Mouse (Mus musculus): ENCODE results near the gene Psmd1. TPM values are rescaled to one million over a fixed set of nuclear protein-coding genes. Genes with fewer than 3 reads are reported as not detected.

Gene Psmd1
- polyA plus RNA-seq, 1 experiment: 18.9 TPM

DNA sequence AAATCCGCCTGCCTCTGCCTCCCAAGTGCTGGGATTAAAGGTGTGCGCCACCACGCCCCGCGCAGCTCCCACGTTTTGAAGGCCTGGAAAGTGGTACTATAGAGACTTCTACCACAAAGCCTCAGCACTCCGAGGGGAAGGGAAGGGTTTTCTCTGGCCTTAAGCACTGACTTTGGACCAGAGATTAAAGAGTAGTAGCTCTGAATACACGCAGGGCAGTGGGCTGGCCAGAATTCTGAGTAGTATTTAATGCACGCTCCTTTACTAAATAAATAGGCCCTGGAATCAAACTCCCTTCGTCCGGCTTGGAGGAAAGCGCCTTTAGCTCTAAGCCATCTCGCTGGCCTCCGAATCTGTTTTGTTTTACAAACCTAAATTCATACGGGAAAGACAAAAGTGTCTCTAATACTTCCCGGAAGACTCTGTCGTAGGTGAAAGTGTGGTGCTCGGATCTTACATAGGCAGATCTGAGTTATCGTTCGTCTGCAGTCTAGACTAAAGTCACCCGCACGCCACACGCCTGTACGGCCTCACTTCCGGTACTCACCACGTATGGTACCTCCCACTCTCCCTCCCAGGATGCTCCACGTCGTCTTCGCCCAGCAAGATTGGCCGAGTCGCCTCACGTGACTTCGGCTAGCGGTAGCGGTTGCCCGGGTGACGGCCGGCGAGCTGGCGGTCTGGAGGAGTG is 90.1 kb downstream of the Psmd1 start, which contains the start of gene Armc9:
Gene Armc9 (plus strand): TSS at position 648 of the 691 bp plus-strand sequence.
- TF ChIP-seq GATA1 (IDR thresholded peaks at IDR 0.05; ENCODE audit: borderline replicate concordance, low read length) (no peak), FLI1 (IDR thresholded peaks at IDR 0.05; ENCODE audit: low read length) (peak; percentile 87)
- peaks cover 2% of the 10 kb centered on the region for H3K27me3 ChIP-seq (replicated peaks)

DNA sequence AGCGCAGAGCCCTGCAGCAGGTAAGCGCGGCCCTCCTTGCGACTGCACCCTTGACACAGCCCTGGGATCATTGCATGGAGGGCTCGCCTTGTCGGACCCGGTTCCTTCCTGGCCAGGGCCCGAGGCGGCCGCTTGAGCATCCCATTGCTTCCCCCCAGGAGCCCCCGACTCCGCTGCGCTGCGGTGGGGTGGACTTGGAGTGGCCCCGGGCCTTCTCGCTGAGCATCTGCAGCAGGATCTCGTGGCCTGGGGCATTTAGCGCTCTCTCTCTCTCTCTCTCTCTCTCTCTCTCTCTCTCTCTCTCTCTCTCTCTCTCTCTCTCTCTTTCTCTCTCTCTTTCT is 90.6 kb downstream of the Psmd1 start:
- TF ChIP-seq GATA1 (IDR thresholded peaks at IDR 0.05; ENCODE audit: borderline replicate concordance, low read length) (no peak), FLI1 (IDR thresholded peaks at IDR 0.05; ENCODE audit: low read length) (no peak)
- Histone ChIP-seq H3K4me3 (replicated peaks) (peak overlapping the region; percentile 96), H3K4me1 (peaks cover 35% of the 10 kb centered on the region)

More for the DNA sequence above, 90.1 kb downstream of the Psmd1 start, which contains the start of gene Armc9:
- no peaks in the 10 kb centered on the region for H3K9me3 ChIP-seq
- H3K36me3 ChIP-seq (replicated peaks; ENCODE audit: low read length): peaks cover 11% of the 10 kb centered on the region
- peaks cover 35% of the 10 kb centered on the region for H3K4me1 ChIP-seq
- peak within 1 kb of the TSS; percentile 96 for H3K4me3 ChIP-seq (replicated peaks)

DNA sequence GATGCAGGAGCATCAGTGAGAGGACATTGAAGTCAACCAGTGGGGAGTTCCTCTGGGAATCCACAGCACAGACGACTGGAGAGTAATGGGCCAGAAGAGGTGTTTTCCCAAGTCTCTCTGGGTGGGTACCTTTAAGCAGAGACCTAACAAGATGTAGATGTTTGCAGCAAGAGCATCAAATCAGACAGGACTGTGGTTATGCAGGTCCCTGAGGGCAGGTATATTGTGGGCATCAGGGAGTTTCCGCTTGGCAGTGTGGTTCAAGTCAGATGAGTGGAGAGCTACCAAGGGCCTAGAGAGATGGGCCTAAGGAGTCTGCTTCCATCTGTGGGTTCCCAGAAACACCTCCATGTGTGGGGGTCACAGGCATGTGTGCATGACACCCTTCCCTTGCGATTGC is 91.9 kb downstream of the Psmd1 start:
- no peak for TF ChIP-seq GATA1 (IDR thresholded peaks at IDR 0.05; ENCODE audit: borderline replicate concordance, low read length)
- TF ChIP-seq FLI1 (IDR thresholded peaks at IDR 0.05; ENCODE audit: low read length): no peak
- Histone ChIP-seq H3K4me1 (peaks cover 31% of the 10 kb centered on the region), H3K36me3 (replicated peaks; ENCODE audit: low read length) (peaks cover 26% of the 10 kb centered on the region), H3K27me3 (replicated peaks) (no peaks in the 10 kb centered on the region), H3K9me3 (no peaks in the 10 kb centered on the region), H3K4me3 (replicated peaks) (no peak overlapping the region)

More for the DNA sequence above, 90.6 kb downstream of the Psmd1 start:
- Histone ChIP-seq H3K9me3 (no peaks in the 10 kb centered on the region), H3K36me3 (replicated peaks; ENCODE audit: low read length) (peaks cover 14% of the 10 kb centered on the region), H3K27me3 (replicated peaks) (no peaks in the 10 kb centered on the region)

DNA sequence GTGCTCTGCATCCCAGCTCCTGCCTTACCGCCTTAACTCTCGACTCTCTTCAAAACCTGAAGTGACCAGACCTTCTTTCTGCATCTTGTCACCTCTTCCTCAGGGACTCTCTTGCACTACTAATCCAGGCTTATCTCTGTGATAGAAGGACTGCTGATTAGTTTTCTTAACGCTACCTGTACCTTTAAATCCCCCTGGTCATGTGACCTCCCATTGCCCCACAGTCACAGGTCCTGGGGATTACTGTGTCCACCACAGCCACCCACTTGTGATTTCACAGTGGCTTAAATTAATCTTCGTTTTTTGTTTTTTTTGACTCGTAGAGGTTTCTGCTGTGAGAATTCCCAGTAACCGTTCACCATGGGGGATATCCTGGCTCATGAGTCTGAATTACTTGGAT is 92.4 kb downstream of the Psmd1 start:
- TF ChIP-seq FLI1 (IDR thresholded peaks at IDR 0.05; ENCODE audit: low read length): no peak
- TF ChIP-seq GATA1 (IDR thresholded peaks at IDR 0.05; ENCODE audit: borderline replicate concordance, low read length): no peak
- H3K9me3 ChIP-seq: no peaks in the 10 kb centered on the region
- H3K27me3 ChIP-seq (replicated peaks): no peaks in the 10 kb centered on the region
- no peak overlapping the region for H3K4me3 ChIP-seq (replicated peaks)
- H3K36me3 ChIP-seq (replicated peaks; ENCODE audit: low read length): peaks cover 32% of the 10 kb centered on the region
- peaks cover 25% of the 10 kb centered on the region for H3K4me1 ChIP-seq

DNA sequence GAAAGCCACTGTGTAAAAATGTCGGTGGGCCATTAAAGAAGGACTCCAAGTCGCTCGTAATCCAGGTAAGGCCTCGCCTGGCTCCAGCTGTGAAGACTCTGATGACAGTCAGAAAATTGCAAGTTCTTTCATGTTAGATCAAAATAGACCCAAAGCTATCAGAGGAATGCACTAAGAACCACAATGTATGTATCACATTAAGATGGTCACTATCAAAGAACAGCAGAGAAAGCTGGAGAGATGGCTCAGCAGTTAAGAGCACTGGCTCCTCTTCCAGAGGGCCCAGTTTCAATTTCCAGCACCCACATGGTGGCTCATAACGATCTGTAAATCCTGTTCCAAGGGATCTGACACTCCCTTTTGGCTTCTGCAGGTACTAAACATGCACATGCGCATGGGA is 95.9 kb downstream of the Psmd1 start:
- TF ChIP-seq FLI1 (IDR thresholded peaks at IDR 0.05; ENCODE audit: low read length): no peak
- TF ChIP-seq GATA1 (IDR thresholded peaks at IDR 0.05; ENCODE audit: borderline replicate concordance, low read length): no peak
- H3K4me3 ChIP-seq (replicated peaks): no peak overlapping the region
- H3K36me3 ChIP-seq (replicated peaks; ENCODE audit: low read length): peaks cover 58% of the 10 kb centered on the region
- H3K9me3 ChIP-seq: no peaks in the 10 kb centered on the region
- H3K27me3 ChIP-seq (replicated peaks): no peaks in the 10 kb centered on the region
- H3K4me1 ChIP-seq: peaks cover 15% of the 10 kb centered on the region

DNA sequence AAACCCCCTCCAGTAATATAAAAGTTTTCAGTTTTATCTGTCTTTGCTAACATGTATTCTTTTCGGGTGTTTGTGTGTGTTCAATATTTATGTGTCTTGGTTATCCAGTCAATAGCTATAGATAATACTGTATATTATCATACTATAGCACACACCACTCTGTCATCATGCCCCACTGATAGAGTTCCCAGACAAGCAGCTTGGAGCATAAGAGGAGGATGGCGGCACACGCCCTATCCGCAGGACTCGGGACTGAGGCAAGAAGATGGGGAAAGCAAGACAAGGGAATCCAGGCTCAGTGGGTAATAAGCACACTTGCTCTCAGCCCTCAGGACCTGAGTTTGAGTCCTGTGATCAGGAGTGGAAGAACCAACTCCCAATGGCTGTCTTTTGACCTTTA is 96.3 kb downstream of the Psmd1 start:
- Histone ChIP-seq H3K27me3 (replicated peaks) (no peaks in the 10 kb centered on the region), H3K4me1 (peaks cover 11% of the 10 kb centered on the region), H3K4me3 (replicated peaks) (no peak overlapping the region), H3K9me3 (no peaks in the 10 kb centered on the region), H3K36me3 (replicated peaks; ENCODE audit: low read length) (peaks cover 61% of the 10 kb centered on the region)
- TF ChIP-seq GATA1 (IDR thresholded peaks at IDR 0.05; ENCODE audit: borderline replicate concordance, low read length) (no peak), FLI1 (IDR thresholded peaks at IDR 0.05; ENCODE audit: low read length) (no peak)

DNA sequence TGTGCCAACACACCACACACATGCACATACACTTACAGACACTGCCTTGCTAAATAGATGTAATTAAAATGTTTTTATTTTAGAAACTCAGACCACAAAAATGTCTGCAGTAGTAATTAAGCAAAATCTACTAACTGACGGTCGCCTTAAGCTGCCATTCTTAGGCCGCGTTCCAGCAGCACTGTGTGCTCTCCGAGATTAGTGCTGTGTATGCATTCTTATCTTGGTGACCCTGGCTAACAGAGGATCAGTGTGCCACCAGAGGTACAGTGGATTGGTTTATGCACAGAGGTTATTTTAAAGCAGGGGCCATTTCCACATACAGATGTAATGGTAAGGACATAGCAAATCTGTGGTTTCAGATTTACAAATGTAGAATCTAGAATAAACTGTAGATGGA is 96.9 kb downstream of the Psmd1 start:
- H3K27me3 ChIP-seq (replicated peaks): no peaks in the 10 kb centered on the region
- H3K9me3 ChIP-seq: no peaks in the 10 kb centered on the region
- no peak overlapping the region for H3K4me3 ChIP-seq (replicated peaks)
- peaks cover 64% of the 10 kb centered on the region for H3K36me3 ChIP-seq (replicated peaks; ENCODE audit: low read length)
- TF ChIP-seq FLI1 (IDR thresholded peaks at IDR 0.05; ENCODE audit: low read length) (no peak), GATA1 (IDR thresholded peaks at IDR 0.05; ENCODE audit: borderline replicate concordance, low read length) (no peak)
- H3K4me1 ChIP-seq: peaks cover 5% of the 10 kb centered on the region; the same call in 1 of the 2 replicates

DNA sequence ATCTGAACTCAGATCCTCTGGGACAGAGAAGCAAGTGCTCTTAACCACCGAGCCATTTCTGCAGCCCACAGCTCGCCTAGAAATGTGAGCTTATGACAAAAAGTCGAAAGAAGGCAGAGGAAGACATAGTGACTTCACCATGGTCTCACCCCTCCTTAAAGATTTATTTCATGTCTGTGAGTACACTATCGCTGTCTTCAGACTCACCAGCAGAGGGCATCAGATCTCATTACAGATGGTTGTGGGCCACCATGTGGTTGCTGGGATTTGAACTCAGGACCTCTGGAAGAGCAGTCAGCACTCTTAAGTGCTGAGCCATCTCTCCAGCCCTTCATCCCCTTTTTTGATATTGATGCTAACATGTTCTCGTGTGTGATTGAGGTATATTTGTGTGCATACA is 110.4 kb downstream of the Psmd1 start:
- Histone ChIP-seq H3K4me1 (peaks cover 10% of the 10 kb centered on the region), H3K36me3 (replicated peaks; ENCODE audit: low read length) (peaks cover 40% of the 10 kb centered on the region), H3K27me3 (replicated peaks) (no peaks in the 10 kb centered on the region), H3K9me3 (no peaks in the 10 kb centered on the region), H3K4me3 (replicated peaks) (no peak overlapping the region)
- TF ChIP-seq FLI1 (IDR thresholded peaks at IDR 0.05; ENCODE audit: low read length): no peak
- TF ChIP-seq GATA1 (IDR thresholded peaks at IDR 0.05; ENCODE audit: borderline replicate concordance, low read length): no peak

DNA sequence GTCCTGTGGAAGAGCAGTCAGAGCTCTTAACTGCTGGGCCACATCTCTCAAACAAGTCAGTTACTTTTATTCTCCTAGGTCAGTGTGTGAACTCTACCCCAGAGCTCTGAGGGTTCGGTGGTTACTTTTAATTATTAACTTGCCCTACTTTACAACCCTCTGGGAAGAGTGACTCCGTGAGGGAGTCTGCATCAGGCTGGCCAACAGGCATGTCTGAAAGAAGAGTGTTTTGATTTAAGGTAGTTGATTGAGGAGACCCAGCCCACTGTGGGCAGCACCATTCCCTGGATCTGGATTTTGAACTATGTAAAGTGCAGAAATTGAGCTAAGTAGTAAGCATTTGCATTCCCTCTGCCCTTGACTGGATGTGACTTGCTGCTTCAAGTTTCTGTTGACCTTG is 111.9 kb downstream of the Psmd1 start:
- Histone ChIP-seq H3K9me3 (no peaks in the 10 kb centered on the region), H3K4me3 (replicated peaks) (no peak overlapping the region), H3K4me1 (peaks cover 12% of the 10 kb centered on the region), H3K36me3 (replicated peaks; ENCODE audit: low read length) (peaks cover 36% of the 10 kb centered on the region), H3K27me3 (replicated peaks) (no peaks in the 10 kb centered on the region)
- no peak for TF ChIP-seq GATA1 (IDR thresholded peaks at IDR 0.05; ENCODE audit: borderline replicate concordance, low read length)
- TF ChIP-seq FLI1 (IDR thresholded peaks at IDR 0.05; ENCODE audit: low read length): no peak

DNA sequence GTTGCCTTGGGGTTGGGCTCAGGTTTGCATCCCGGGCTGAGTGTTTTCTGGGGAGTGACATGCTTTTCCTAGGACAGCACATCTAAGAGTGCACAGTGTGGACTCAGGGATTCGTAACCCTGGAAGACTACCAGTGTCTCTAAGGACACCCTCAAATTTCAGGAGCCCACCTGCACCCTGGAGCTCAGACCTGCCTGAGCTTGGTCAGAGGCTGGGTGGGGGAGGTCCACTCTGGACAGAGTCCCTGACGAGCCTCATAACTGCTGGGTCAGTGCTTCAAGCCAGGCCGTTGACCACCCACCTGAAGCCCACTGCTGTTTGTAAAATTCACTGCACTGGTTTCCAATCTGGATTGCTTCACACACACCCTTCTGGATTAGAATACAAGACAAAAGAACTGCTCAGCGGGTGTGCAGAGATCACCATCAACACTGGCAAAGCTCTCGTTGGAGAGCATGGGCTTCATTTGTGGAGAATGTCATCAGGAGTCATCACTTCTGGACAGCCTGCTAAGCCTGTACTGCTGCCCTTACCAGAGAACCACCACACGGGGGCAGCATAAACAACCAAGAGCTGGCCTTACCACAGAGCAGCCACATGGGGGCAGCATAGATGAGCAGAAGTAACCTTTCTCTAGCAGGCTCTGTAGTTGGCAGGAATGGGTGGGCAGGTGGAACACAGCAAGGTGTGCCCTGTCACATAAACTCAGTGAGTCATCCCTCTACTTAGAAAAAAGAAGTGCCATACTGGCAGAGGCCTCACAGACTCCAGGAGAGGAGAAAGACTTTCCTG is 114.5 kb downstream of the Psmd1 start:
- no peaks in the 10 kb centered on the region for H3K27me3 ChIP-seq (replicated peaks)
- no peaks in the 10 kb centered on the region for H3K9me3 ChIP-seq
- H3K36me3 ChIP-seq (replicated peaks; ENCODE audit: low read length): peaks cover 34% of the 10 kb centered on the region
- TF ChIP-seq GATA1 (IDR thresholded peaks at IDR 0.05; ENCODE audit: borderline replicate concordance, low read length) (no peak), FLI1 (IDR thresholded peaks at IDR 0.05; ENCODE audit: low read length) (no peak)
- H3K4me1 ChIP-seq: peaks cover 16% of the 10 kb centered on the region
- H3K4me3 ChIP-seq (replicated peaks): no peak overlapping the region

Data from megakaryocyte, embryonic 14.5 days (primary cell).